Comparison of ENCODE assay signal across 26 mouse cellular contexts in the genomic region with DNA sequence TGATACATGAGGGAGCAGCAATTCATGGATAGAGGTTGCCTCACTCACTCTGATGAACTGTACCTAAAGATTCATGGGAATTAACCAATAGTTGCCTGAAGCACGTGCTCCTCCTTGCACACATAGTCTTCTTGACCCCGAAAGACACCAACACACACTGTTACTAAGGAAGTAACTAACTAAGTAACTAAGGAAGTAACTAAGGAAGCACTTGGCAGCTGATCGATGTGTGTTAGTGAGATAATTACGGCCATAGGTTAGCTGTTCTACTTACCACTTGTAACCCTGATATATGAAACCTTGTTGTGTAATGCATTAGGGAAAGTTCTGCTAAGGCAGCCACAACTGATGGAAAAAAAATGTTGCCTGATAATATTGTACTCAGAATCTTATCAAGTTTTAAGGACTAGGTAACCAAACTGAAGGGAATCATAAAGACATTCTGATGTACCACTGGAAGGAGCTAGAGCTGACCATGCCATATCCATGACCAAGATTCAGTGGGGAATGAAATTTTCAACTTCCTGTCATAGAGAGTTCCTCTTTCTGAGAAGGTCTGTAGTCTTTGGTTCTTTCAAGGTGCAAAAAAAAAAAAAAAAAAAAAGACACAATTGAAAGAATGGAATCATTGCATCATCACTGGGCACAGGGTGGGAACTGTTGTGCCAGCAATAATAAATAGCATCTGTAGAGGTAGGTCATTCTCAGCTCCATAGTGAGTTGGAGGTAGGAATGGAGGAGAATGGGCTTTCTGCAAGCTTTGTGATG. TPM values are rescaled to one million over a fixed set of nuclear protein-coding genes. Genes with fewer than 3 reads are reported as not detected.
DNase-seq lines count a peak whose midpoint lies in the region; ATAC-seq and TF ChIP-seq lines count a peak whose summit lies in the region.
"Had no signal": no experiment of that assay in that cellular context is flagged by ENCODE, and none has a peak within 500 bp of the region (broad histone marks: within the 10 kb centered on the region; RNA-seq: fewer than 3 reads in every experiment).

No protein-coding gene starts in this region.

- no peak overlapping the region for H3K4me2 ChIP-seq in lung, postnatal 0 days (replicated peaks; ENCODE audit: low read depth, low read length)
- H3K4me2 ChIP-seq: heart, embryonic 12.5 days; hindbrain, embryonic 15.5 days had no signal

- H3K9ac ChIP-seq in lung, postnatal 0 days (replicated peaks; ENCODE audit: low read depth), result no peak overlapping the region
- H3K9ac ChIP-seq: heart, embryonic 12.5 days; hindbrain, embryonic 15.5 days had no signal

- WGBS in lung, postnatal 0 days, result 55% methylated on average over 4 of the region's 4 CpGs

- no peaks in the 10 kb centered on the region for H3K4me1 ChIP-seq in lung, postnatal 0 days (ENCODE audit: insufficient read depth, low read depth, low read length)
- H3K4me1 ChIP-seq: heart, embryonic 12.5 days; hindbrain, embryonic 15.5 days had no signal

- peak; percentile 4 for DNase-seq in lung, postnatal 25 days (ENCODE audit: low spot score)
- no peak for DNase-seq in lung, postnatal 0 days (ENCODE audit: low spot score)
- DNase-seq in c-Kit-positive CD71-negative TER-119-negative erythroid progenitor cells, embryonic 14.5 days (ENCODE audit: low read depth), result peak; percentile 20
- no peak for DNase-seq in heart, adult 11 months
- no peak for DNase-seq in frontal cortex, postnatal 36 days (ENCODE audit: low spot score in 2 of 2)
- DNase-seq in layer of hippocampus, adult 9-10 months (ENCODE audit: low spot score), result no peak
- DNase-seq: adrenal gland, postnatal 10 days; B cell, adult 2 months; cerebellum, adult 11-12 months; cerebellum, adult 9-10 months; cerebellum, postnatal 25 days had no signal

- H3K27ac ChIP-seq in lung, postnatal 0 days (ENCODE audit: low read length), result no peak overlapping the region
- H3K27ac ChIP-seq: hindbrain, embryonic 15.5 days had no signal

- H3K4me3 ChIP-seq in lung, postnatal 0 days (ENCODE audit: low read depth, low read length), result no peak overlapping the region
- H3K4me3 ChIP-seq: heart, embryonic 12.5 days; hindbrain, embryonic 15.5 days had no signal

- no peaks in the 10 kb centered on the region for H3K36me3 ChIP-seq in lung, postnatal 0 days (ENCODE audit: insufficient read depth, low read length)
- H3K36me3 ChIP-seq: heart, embryonic 12.5 days; hindbrain, embryonic 15.5 days had no signal

- ATAC-seq in lung, postnatal 0 days, result no peak
- peak; percentile 88 to 94 for ATAC-seq in hematopoietic stem cell, adult 5-6 weeks (replicated peaks in 1 of 2; ENCODE audit: insufficient read depth in 1 of 2, low FRiP score in 2 of 2, low TSS enrichment in 1 of 2, low read depth in 1 of 2, poor library complexity in 2 of 2, severe bottlenecking in 2 of 2)
- ATAC-seq: CD4-positive, CD25-positive, alpha-beta regulatory T cell, adult 4 months; forebrain, embryonic 14.5 days had no signal

- TF ChIP-seq EP300 in lung, postnatal 0 days (IDR thresholded peaks at IDR 0.05), result no peak

- no peak for TF ChIP-seq CTCF in lung, postnatal 0 days (IDR thresholded peaks at IDR 0.05)

- no peaks in the 10 kb centered on the region for H3K9me3 ChIP-seq in lung, postnatal 0 days (ENCODE audit: low read length)
- H3K9me3 ChIP-seq: heart, embryonic 12.5 days; hindbrain, embryonic 15.5 days had no signal

- no peaks in the 10 kb centered on the region for H3K27me3 ChIP-seq in lung, postnatal 0 days (replicated peaks; ENCODE audit: insufficient read depth, low read length)
- H3K27me3 ChIP-seq: heart, embryonic 12.5 days; hindbrain, embryonic 15.5 days had no signal

RNA-seq across cellular contexts. Expression of a gene that starts 40.9 kb away (rescaled TPM):
- polyA plus RNA-seq in lung, postnatal 0 days (2015; fragmentation: Nextera tagmentation; extraction: Ambion mirVana), result not detected in 2 replicates
- total RNA-seq in hematopoietic stem cell, adult 5-6 weeks (2017), result not detected in 2 replicates
- total RNA-seq: gastrocnemius, adult 8-10 months; gastrocnemius, postnatal 4 days; heart, adult 8-10 months; heart, postnatal 25 days; MEL had no signal
- polyA plus RNA-seq: heart, embryonic 12.5 days; heart, embryonic 16.5 days had no signal

RNA-seq across cellular contexts. Expression of a gene that starts 44.2 kb away (rescaled TPM):
- polyA plus RNA-seq in lung, postnatal 0 days (2015; fragmentation: Nextera tagmentation; extraction: Ambion mirVana), result not detected in 2 replicates
- not detected in 2 replicates for total RNA-seq in hematopoietic stem cell, adult 5-6 weeks (2017)
- total RNA-seq: adrenal gland, postnatal 10 days; adrenal gland, postnatal 4 days; gastrocnemius, adult 8-10 months; gastrocnemius, postnatal 4 days; heart, adult 8-10 months; heart, postnatal 25 days; MEL had no signal
- polyA plus RNA-seq: brain, embryonic 14.5 days; CD4-positive, CD25-positive, alpha-beta regulatory T cell, adult 4 months; embryonic facial prominence, embryonic 14.5 days; forebrain, embryonic 14.5 days; heart, embryonic 12.5 days; heart, embryonic 16.5 days; hindbrain, embryonic 11.5 days; hindbrain, embryonic 15.5 days had no signal

Comparison
In these comparisons a context has a peak if more than half of its experiments do, and no peak if none do; other contexts are left out.
1. DNase-seq: peak in lung, postnatal 25 days (single experiment) and c-Kit-positive CD71-negative TER-119-negative erythroid progenitor cells, embryonic 14.5 days (single experiment); none in lung, postnatal 0 days (single experiment), heart, adult 11 months (single experiment), frontal cortex, postnatal 36 days (0 of 2) and layer of hippocampus, adult 9-10 months (single experiment).